9 mouse cellular contexts compared by ENCODE assay signal in genomic region chr17:88531176-88531575, GRCm38 (mm10). TPM values are rescaled to one million over a fixed set of nuclear protein-coding genes. Genes with fewer than 3 reads are reported as not detected.
DNase-seq lines count a peak whose midpoint lies in the region; ATAC-seq and TF ChIP-seq lines count a peak whose summit lies in the region.
"Had no signal": no experiment of that assay in that cellular context is flagged by ENCODE, and none has a peak within 500 bp of the region (broad histone marks: within the 10 kb centered on the region; RNA-seq: fewer than 3 reads in every experiment).

No protein-coding gene starts in this region.

- H3K4me2 ChIP-seq in forebrain, embryonic 13.5 days = peak overlapping the region; percentile 80
- peak overlapping the region; percentile 72 for H3K4me2 ChIP-seq in neural tube, embryonic 12.5 days (replicated peaks)

- H3K36me3 ChIP-seq in forebrain, embryonic 13.5 days (ENCODE audit: poor library complexity, severe bottlenecking) = no peaks in the 10 kb centered on the region
- no peaks in the 10 kb centered on the region for H3K36me3 ChIP-seq in limb, embryonic 10.5 days
- no peaks in the 10 kb centered on the region for H3K36me3 ChIP-seq in neural tube, embryonic 12.5 days

- peak overlapping the region; percentile 68 for H3K4me3 ChIP-seq in layer of hippocampus, adult 2 months
- peak overlapping the region; percentile 61 for H3K4me3 ChIP-seq in forebrain, embryonic 13.5 days
- H3K4me3 ChIP-seq in limb, embryonic 10.5 days = 0 out of 2 replicates have a peak overlapping the region, but pooled peaks have one; percentile 74
- H3K4me3 ChIP-seq in neural tube, embryonic 12.5 days = no peak overlapping the region

- peak overlapping the region; percentile 93 for H3K27ac ChIP-seq in layer of hippocampus, adult 2 months
- H3K27ac ChIP-seq in forebrain, embryonic 13.5 days = no peak overlapping the region
- no peak overlapping the region for H3K27ac ChIP-seq in limb, embryonic 10.5 days
- no peak overlapping the region for H3K27ac ChIP-seq in neural tube, embryonic 12.5 days

- H3K27me3 ChIP-seq in forebrain, embryonic 13.5 days = 0 out of 2 replicates have a peak, but pooled peaks cover 3% of the 10 kb centered on the region
- H3K27me3 ChIP-seq in limb, embryonic 10.5 days (ENCODE audit: low read depth, poor library complexity, severe bottlenecking) = no peaks in the 10 kb centered on the region
- no peaks in the 10 kb centered on the region for H3K27me3 ChIP-seq in neural tube, embryonic 12.5 days (replicated peaks)

- peak overlapping the region; percentile 75 for H3K9ac ChIP-seq in forebrain, embryonic 13.5 days
- H3K9ac ChIP-seq in neural tube, embryonic 12.5 days = no peak overlapping the region

- 51% methylated on average over 6 of the region's 6 CpGs for WGBS in forebrain, embryonic 13.5 days
- 70% methylated on average over 6 of the region's 6 CpGs for WGBS in limb, embryonic 10.5 days
- 66% methylated on average over 6 of the region's 6 CpGs for WGBS in neural tube, embryonic 12.5 days

- no peaks in the 10 kb centered on the region for H3K9me3 ChIP-seq in forebrain, embryonic 13.5 days (replicated peaks)
- no peaks in the 10 kb centered on the region for H3K9me3 ChIP-seq in limb, embryonic 10.5 days (replicated peaks)
- no peaks in the 10 kb centered on the region for H3K9me3 ChIP-seq in neural tube, embryonic 12.5 days

- H3K4me1 ChIP-seq in forebrain, embryonic 13.5 days = peaks cover 15% of the 10 kb centered on the region
- peaks cover 14% of the 10 kb centered on the region for H3K4me1 ChIP-seq in limb, embryonic 10.5 days
- peaks cover 13% of the 10 kb centered on the region for H3K4me1 ChIP-seq in neural tube, embryonic 12.5 days

- TF ChIP-seq CTCF in layer of hippocampus, adult 2 months (conservative IDR thresholded peaks at IDR 0.05) = no peak

- no peak for DNase-seq in layer of hippocampus, adult 2 months (ENCODE audit: low spot score in 2 of 2)
- DNase-seq in layer of hippocampus, postnatal 14 days (ENCODE audit: low spot score in 2 of 2) = no peak
- DNase-seq in limb, embryonic 10.5 days (ENCODE audit: low spot score) = no peak
- DNase-seq in adrenal gland, postnatal 4 days (ENCODE audit: low spot score in 2 of 2) = no peak
- DNase-seq in thymus, postnatal 10 days (ENCODE audit: low spot score in 2 of 2) = no peak
- no peak for DNase-seq in gastrocnemius, adult 8-10 months (ENCODE audit: low spot score in 2 of 2)
- DNase-seq: gastrocnemius, postnatal 25 days had no signal

- no peak for ATAC-seq in forebrain, embryonic 13.5 days
- ATAC-seq in neural tube, embryonic 12.5 days (ENCODE audit: low FRiP score, low read depth) = no peak

RNA-seq across cellular contexts. Expression of gene Ppp1r21, which starts 1.3 kb away (rescaled TPM):
- total RNA-seq in layer of hippocampus, adult 2 months (2021) = 10 to 100 TPM; 82.8 to 87.7 TPM
- 10 to 100 TPM; 72.4 to 74.7 TPM for total RNA-seq in layer of hippocampus, postnatal 14 days (2021)
- 22.4 and 24.7 TPM in 2 replicates for polyA plus RNA-seq in forebrain, embryonic 13.5 days (2015; fragmentation: Nextera tagmentation; extraction: Ambion mirVana)
- polyA plus RNA-seq in limb, embryonic 10.5 days (2016; fragmentation: Nextera tagmentation; extraction: Ambion mirVana) = 14.2 and 15.9 TPM in 2 replicates
- polyA plus RNA-seq in neural tube, embryonic 12.5 days (2016; fragmentation: Nextera tagmentation; extraction: Ambion mirVana) = 32.4 and 33.3 TPM in 2 replicates
- total RNA-seq in adrenal gland, postnatal 4 days (2021) = 10 to 100 TPM; 43.9 to 49.9 TPM
- 1 to 10 TPM; 5.5 to 6.8 (median 6.0) TPM for total RNA-seq in gastrocnemius, adult 8-10 months (2022)

Comparison
In these comparisons a context has a peak if more than half of its experiments do, and no peak if none do; other contexts are left out.
1. RNA of gene Ppp1r21, which starts 1.3 kb away (total RNA-seq): 82.8 to 87.7 TPM in layer of hippocampus, adult 2 months, 72.4 to 74.7 TPM in layer of hippocampus, postnatal 14 days and 43.9 to 49.9 TPM in adrenal gland, postnatal 4 days; 5.5 to 6.8 TPM in gastrocnemius, adult 8-10 months; every median in the first group is over 4 times any median in the second.